Mouse (Mus musculus) embryonic facial prominence, embryonic 10.5 days (tissue): Measurements from ENCODE around the gene Dguok. TPM values are rescaled to one million over a fixed set of nuclear protein-coding genes. Genes with fewer than 3 reads are reported as not detected.

Experiments used
- DNase-seq: peaks from one replicate; pipeline ENCODE4 v3.0.0-alpha.2; 2017; ENCODE audit warnings: low spot score
- H3K27ac ChIP-seq: fragments of 300-500 bp; sonication (generic); replicated peaks from 2 replicates; pipeline ENCODE4 v1.5.1; 2016; ENCODE audit warnings: mild to moderate bottlenecking
- H3K27me3 ChIP-seq: fragments of 300-500 bp; sonication (generic); replicated peaks from 2 replicates; pipeline ENCODE4 v1.6.1; 2016; ENCODE audit warnings: low read depth, mild to moderate bottlenecking; ENCODE audit not compliant: poor library complexity, severe bottlenecking
- H3K36me3 ChIP-seq: fragments of 300-500 bp; sonication (generic); replicated peaks from 2 replicates; pipeline ENCODE4 v1.6.1; 2016; ENCODE audit warnings: mild to moderate bottlenecking, moderate library complexity
- H3K4me1 ChIP-seq: fragments of 300-500 bp; sonication (generic); 2 replicates; pipeline ENCODE4 v1.6.1; 2016
- H3K4me3 ChIP-seq: fragments of 300-500 bp; sonication (generic); 2 replicates; pipeline ENCODE4 v1.5.1; 2016; ENCODE audit warnings: mild to moderate bottlenecking, moderate library complexity
- H3K9me3 ChIP-seq: fragments of 300-500 bp; sonication (generic); 2 replicates; pipeline ENCODE4 v1.6.1; 2016; ENCODE audit warnings: mild to moderate bottlenecking
- WGBS: fragments of 180-500 bp; shearing (Covaris S2); methylation state at CpG from one replicate; pipeline ENCODE4 v1.1.7; 2016; 5-methylcytosine and 5-hydroxymethylcytosine counted together
- polyA plus RNA-seq: library from polyadenylated mRNA; unstranded; fragments of >200 nt; fragmentation: Nextera tagmentation; extraction: Ambion mirVana; gene quantifications from 2 replicates; pipeline ENCODE4 v1.2.1, GENCODE M21; 2016

Dguok gene
- polyA plus RNA-seq, 1 experiment from 2014 or later, result 62.1 TPM

DNA sequence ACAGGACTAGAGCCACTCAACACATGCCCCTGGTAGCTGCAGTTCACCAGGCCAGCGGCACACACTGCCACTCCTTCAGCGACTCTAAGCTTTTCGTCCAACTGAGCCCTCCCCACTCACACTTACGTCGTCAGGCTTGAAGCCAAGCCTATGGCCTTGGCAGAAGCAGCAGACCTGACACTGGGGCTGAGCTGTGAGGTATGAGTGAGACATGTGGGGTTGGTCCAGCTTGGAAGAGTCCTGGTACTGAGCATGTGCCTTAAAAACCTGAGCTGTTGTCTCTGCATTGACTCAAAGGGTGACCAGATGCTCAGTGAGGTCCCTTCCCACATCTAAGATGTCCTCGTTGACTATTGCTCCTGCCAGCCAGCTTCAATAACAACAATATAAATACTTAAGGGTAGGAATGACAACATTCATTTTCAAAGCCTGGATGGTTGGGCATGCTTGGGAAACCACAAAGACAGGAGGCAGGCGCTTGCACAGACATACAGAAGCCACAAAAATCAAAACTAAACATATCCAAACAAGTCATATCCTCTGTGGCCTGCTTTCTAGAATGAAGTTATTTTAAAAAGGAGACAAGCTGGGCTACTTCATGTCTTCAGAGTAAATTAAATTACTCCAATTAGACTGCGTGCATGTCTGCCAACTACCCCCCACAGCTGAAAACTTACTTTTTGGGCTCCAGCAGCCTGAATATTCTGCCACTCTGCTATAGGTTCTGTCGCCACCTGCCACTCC, 10.6 kb downstream of the Dguok start:
- H3K27ac ChIP-seq, result no peak overlapping the region
- H3K36me3 ChIP-seq, result peaks cover 58% of the 10 kb centered on the region
- H3K4me1 ChIP-seq, result no peaks in the 10 kb centered on the region
- H3K9me3 ChIP-seq, result peaks cover 4% of the 10 kb centered on the region; the same call in 1 of the 2 replicates
- DNase-seq, result no peak
- no peak overlapping the region for H3K4me3 ChIP-seq
- 93% methylated on average over 9 of the region's 9 CpGs for WGBS
- H3K27me3 ChIP-seq, result no peaks in the 10 kb centered on the region

DNA sequence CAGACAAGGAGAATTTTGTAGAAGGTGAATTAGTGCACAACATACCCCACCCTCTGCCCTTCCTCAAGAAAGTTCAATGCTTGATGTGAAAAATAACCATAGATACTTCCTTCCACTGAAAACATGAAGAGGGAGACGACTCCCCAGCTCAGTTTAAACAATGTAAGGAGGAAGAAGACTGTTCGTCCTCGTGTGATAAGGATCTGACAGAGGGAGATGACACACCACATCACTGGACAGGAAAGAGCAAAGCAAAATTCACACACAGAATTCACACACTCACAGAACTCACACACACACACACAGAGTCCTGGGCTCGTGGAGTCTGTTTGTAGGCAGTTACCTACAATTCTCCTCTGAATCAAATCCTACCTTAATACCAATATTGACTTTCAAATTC, 16.1 kb downstream of the Dguok start:
- Histone ChIP-seq H3K36me3 (peaks cover 73% of the 10 kb centered on the region), H3K4me3 (no peak overlapping the region), H3K27me3 (no peaks in the 10 kb centered on the region), H3K4me1 (no peaks in the 10 kb centered on the region), H3K9me3 (no peaks in the 10 kb centered on the region), H3K27ac (no peak overlapping the region)
- no peak for DNase-seq
- WGBS, result 74% methylated on average over 4 of the region's 4 CpGs

DNA sequence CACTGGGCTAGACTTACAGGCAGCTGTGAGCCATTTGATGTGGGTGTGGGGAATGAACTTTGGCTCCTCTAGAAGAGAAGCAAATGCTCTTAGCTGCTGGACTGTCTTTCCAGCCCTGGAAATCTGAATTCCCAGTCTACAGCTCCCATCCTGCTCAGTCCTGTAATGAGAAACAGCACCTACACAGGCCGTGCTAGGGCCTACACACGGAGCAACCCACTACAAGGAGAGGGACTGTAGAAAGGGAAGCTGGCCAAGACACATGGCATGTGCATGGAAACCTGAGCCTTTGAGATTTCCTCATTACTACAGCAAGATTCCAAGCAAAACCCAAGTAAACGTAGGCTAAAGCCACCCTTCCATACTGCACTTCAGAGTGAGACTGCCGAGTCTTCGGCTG, 18.6 kb downstream of the Dguok start:
- 85% methylated on average over 5 of the region's 5 CpGs for WGBS
- no peak overlapping the region for H3K27ac ChIP-seq
- H3K36me3 ChIP-seq, result peaks cover 75% of the 10 kb centered on the region

GRCm38 (mm10) chr6:83487298-83487697, 19.5 kb downstream of the Dguok start:
- H3K9me3 ChIP-seq, result no peaks in the 10 kb centered on the region
- peaks cover 81% of the 10 kb centered on the region for H3K36me3 ChIP-seq
- H3K4me1 ChIP-seq, result 0 out of 2 replicates have a peak, but pooled peaks cover 2% of the 10 kb centered on the region
- H3K27ac ChIP-seq, result no peak overlapping the region
- no peak for DNase-seq
- no peaks in the 10 kb centered on the region for H3K27me3 ChIP-seq
- no peak overlapping the region for H3K4me3 ChIP-seq
- 88% methylated on average over 4 of the region's 4 CpGs for WGBS

More for the DNA sequence above, 18.6 kb downstream of the Dguok start:
- Histone ChIP-seq H3K9me3 (no peaks in the 10 kb centered on the region), H3K4me1 (no peaks in the 10 kb centered on the region), H3K27me3 (no peaks in the 10 kb centered on the region), H3K4me3 (no peak overlapping the region)
- no peak for DNase-seq

DNA sequence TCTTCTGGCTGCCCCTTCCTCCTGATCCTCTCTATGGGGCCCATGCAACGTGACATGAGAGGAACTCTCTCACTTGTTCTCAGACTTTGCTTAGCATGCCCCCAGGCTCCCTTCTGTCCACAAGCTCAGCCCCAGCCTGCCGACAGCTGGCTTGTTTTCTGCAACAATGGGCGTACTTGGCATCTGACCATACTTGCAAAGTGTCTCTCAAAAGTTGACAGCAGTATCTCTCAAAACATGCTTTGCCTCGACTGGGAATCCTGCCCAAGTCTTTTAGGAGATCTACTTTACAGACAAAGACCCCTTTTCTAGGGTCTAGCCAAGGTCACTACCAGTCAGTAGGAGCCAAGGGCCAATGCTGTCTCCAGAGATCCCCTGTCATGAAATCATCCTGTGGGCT, 20.9 kb downstream of the Dguok start:
- 0 out of 2 replicates have a peak, but pooled peaks cover 3% of the 10 kb centered on the region for H3K4me1 ChIP-seq
- H3K9me3 ChIP-seq, result no peaks in the 10 kb centered on the region
- no peak overlapping the region for H3K27ac ChIP-seq
- H3K36me3 ChIP-seq, result peaks cover 95% of the 10 kb centered on the region
- WGBS, result 63% methylated on average over 4 of the region's 4 CpGs
- no peak overlapping the region for H3K4me3 ChIP-seq
- no peak for DNase-seq
- no peaks in the 10 kb centered on the region for H3K27me3 ChIP-seq

GRCm38 (mm10) chr6:83483776-83484175, 23.0 kb downstream of the Dguok start:
- Histone ChIP-seq H3K36me3 (peaks cover 95% of the 10 kb centered on the region), H3K4me1 (0 out of 2 replicates have a peak, but pooled peaks cover 3% of the 10 kb centered on the region), H3K27ac (no peak overlapping the region), H3K4me3 (no peak overlapping the region), H3K9me3 (no peaks in the 10 kb centered on the region), H3K27me3 (no peaks in the 10 kb centered on the region)
- WGBS, result 93% methylated on average over 7 of the region's 7 CpGs
- no peak for DNase-seq

DNA sequence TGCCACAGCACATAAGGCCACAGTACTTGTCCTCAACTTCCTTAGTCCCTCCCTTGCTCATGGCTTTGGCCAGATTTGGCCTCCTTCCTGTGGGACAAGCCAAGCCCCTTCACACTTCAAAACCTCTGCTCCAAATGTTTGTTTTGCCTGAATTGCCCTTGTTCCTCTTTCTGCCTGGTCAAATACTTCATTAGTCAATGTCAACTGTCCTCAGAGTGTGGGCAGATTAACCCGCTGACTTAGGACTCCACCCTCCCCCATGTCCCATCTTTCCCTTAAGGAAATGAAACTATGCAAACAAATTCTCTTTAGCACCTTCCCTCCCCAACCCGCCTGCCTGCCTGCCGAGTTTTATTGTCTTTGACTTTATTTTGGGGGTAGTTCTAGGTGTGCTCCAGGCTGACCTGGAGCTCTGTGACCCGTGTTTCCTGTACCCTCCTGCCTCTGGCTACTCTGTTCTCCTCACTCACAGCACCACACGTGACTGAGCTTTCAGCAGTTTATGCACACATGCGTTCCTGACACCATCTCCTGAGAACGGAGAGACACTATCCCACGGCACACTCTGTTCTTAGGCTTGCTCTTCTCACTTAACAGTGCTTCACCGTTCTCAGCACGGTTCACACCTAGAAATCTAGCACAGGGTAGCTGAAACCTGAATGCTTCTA, 24.2 kb downstream of the Dguok start:
- Histone ChIP-seq H3K36me3 (peaks cover 86% of the 10 kb centered on the region), H3K27ac (no peak overlapping the region), H3K9me3 (no peaks in the 10 kb centered on the region), H3K4me1 (0 out of 2 replicates have a peak, but pooled peaks cover 3% of the 10 kb centered on the region), H3K4me3 (no peak overlapping the region), H3K27me3 (no peaks in the 10 kb centered on the region)
- DNase-seq, result no peak
- WGBS, result 79% methylated on average over 10 of the region's 10 CpGs

DNA sequence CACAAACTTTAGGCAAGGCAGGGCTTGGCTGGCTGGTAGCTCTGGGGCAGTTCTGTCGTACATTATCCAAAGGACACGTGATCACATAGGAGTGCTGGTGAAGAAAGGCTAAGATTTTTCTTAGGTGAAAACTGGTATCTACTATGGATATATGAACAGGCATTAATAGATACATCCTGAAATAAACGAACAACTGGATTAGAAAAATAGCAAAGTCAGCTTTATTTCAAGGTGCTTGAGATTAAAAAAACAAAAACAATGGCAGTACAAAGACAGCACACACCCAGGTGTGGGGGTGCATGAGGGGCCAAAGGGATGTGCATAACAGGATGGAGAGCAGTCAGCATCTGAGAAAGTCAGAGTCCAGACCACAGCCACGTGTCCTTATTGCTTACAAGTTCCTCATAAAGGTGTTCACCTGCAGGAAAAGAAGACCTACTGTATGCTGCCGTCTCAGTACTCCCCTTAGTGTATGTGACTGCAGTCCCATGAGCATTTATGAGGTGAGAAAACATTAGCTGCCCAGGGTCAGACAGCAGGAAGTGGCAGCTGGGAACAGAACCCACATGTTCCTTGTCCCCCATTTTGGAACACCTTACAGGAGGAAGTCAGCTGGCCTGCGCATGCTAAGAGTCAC, 26.6 kb downstream of the Dguok start:
- H3K4me1 ChIP-seq, result 0 out of 2 replicates have a peak, but pooled peaks cover 3% of the 10 kb centered on the region
- no peaks in the 10 kb centered on the region for H3K9me3 ChIP-seq
- peaks cover 67% of the 10 kb centered on the region for H3K36me3 ChIP-seq
- H3K27ac ChIP-seq, result no peak overlapping the region
- 91% methylated on average over 6 of the region's 6 CpGs for WGBS
- DNase-seq, result no peak
- H3K4me3 ChIP-seq, result no peak overlapping the region
- no peaks in the 10 kb centered on the region for H3K27me3 ChIP-seq

DNA sequence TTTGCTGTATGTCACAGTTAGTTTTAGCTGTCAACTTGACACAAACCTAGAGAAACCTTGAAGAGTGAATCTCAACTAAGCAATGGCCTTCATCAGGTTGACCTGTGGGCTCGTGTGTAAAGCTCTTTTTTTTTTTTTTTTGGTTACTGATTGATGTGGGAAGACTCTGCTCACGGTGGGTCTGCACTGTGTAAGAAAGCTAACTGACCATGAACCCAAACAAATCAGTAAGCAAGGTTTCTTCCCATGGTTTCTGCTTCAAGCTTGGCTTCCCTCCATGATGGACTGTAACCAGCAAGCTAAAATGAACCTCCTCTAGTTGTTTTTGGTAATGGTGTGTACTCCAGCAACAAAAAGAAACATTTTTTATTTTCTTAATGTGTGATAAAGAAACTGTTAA, 27.6 kb downstream of the Dguok start:
- H3K4me3 ChIP-seq, result no peak overlapping the region
- no peaks in the 10 kb centered on the region for H3K27me3 ChIP-seq
- peaks cover 58% of the 10 kb centered on the region for H3K36me3 ChIP-seq
- no peak for DNase-seq
- WGBS, result 79% methylated on average over 2 of the region's 2 CpGs
- H3K9me3 ChIP-seq, result no peaks in the 10 kb centered on the region
- H3K27ac ChIP-seq, result no peak overlapping the region
- H3K4me1 ChIP-seq, result 0 out of 2 replicates have a peak, but pooled peaks cover 3% of the 10 kb centered on the region

GRCm38 (mm10) chr6:83478628-83479027, 28.1 kb downstream of the Dguok start:
- 93% methylated on average over 7 of the region's 7 CpGs for WGBS
- Histone ChIP-seq H3K4me3 (no peak overlapping the region), H3K27me3 (no peaks in the 10 kb centered on the region), H3K4me1 (0 out of 2 replicates have a peak, but pooled peaks cover 3% of the 10 kb centered on the region), H3K27ac (no peak overlapping the region), H3K9me3 (no peaks in the 10 kb centered on the region), H3K36me3 (peaks cover 52% of the 10 kb centered on the region)
- DNase-seq, result no peak

- H3K36me3 ChIP-seq, result peaks cover 51% of the 10 kb centered on the region
- 0 out of 2 replicates have a peak, but pooled peaks cover 3% of the 10 kb centered on the region for H3K4me1 ChIP-seq
- no peak overlapping the region for H3K4me3 ChIP-seq
- 65% methylated on average over 4 of the region's 4 CpGs for WGBS
- H3K27me3 ChIP-seq, result no peaks in the 10 kb centered on the region
- H3K9me3 ChIP-seq, result no peaks in the 10 kb centered on the region
- DNase-seq, result no peak
- H3K27ac ChIP-seq, result no peak overlapping the region
Observed at GRCm38 (mm10) chr6:83478217-83478616, 28.6 kb downstream of the Dguok start.

DNA sequence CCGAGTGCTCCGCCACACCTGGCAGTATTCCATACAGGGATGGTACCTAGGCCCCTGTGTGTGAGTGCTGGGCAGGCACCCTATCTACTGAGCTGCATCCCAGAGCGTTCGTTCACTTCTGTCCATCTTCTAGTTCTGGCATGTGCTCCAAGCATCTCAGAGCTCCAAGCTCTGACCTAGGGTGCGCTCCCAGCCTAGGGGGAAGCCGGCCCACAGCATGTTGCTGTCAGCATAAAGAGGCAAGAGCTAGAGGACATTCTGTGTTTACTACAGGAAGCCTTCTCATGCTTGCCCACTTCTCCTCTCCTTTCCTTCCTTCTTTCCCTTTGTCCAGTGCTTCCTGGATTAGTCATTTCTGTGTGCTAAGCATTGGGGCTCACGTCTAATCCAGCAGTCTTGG, 31.3 kb downstream of the Dguok start:
- Histone ChIP-seq H3K4me3 (no peak overlapping the region), H3K36me3 (peaks cover 23% of the 10 kb centered on the region), H3K27me3 (no peaks in the 10 kb centered on the region), H3K4me1 (no peaks in the 10 kb centered on the region), H3K27ac (no peak overlapping the region), H3K9me3 (no peaks in the 10 kb centered on the region)
- no peak for DNase-seq
- 78% methylated on average over 7 of the region's 7 CpGs for WGBS
